In the genomic region with DNA sequence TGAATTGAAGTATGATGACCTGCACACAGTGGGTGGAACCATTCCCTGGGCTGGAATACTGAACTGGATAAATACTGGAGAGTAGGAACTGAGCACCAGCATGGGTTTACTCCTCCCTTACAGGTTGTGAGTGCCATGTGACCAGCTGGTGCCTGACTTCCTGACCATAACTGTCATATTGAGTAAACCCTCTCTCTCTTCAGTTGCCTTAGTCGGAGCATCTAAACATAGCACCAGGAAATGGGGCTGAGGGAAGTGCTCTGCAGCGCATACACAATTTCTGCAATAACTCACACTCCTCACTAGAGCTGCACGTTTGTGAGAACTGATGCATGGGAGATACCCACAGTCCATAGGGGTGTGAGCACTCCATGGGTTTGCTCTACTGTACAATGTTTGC, we compare ENCODE assay signal across 34 mouse cellular contexts. TPM values are rescaled to one million over a fixed set of nuclear protein-coding genes. Genes with fewer than 3 reads are reported as not detected.
DNase-seq lines count a peak whose midpoint lies in the region; ATAC-seq lines count a peak whose summit lies in the region.
"Had no signal": no experiment of that assay in that cellular context is flagged by ENCODE, and none has a peak within 500 bp of the region (broad histone marks: within the 10 kb centered on the region; RNA-seq: fewer than 3 reads in every experiment).

No protein-coding gene starts in this region.

- no peaks in the 10 kb centered on the region for H3K36me3 ChIP-seq in embryonic facial prominence, embryonic 13.5 days
- no peaks in the 10 kb centered on the region for H3K36me3 ChIP-seq in embryonic facial prominence, embryonic 10.5 days (replicated peaks)
- H3K36me3 ChIP-seq: forebrain, embryonic 10.5 days; G1E; heart, embryonic 10.5 days; heart, embryonic 13.5 days had no signal

- H3K4me2 ChIP-seq in embryonic facial prominence, embryonic 13.5 days = no peak overlapping the region
- H3K4me2 ChIP-seq: forebrain, embryonic 13.5 days; heart, embryonic 13.5 days; hindbrain, embryonic 14.5 days had no signal

- H3K27me3 ChIP-seq in embryonic facial prominence, embryonic 13.5 days = no peaks in the 10 kb centered on the region
- H3K27me3 ChIP-seq in embryonic facial prominence, embryonic 10.5 days (replicated peaks; ENCODE audit: low read depth, poor library complexity, severe bottlenecking) = no peaks in the 10 kb centered on the region
- H3K27me3 ChIP-seq: CH12.LX; forebrain, embryonic 13.5 days; heart, embryonic 13.5 days; Patski had no signal

- no peak overlapping the region for H3K9ac ChIP-seq in embryonic facial prominence, embryonic 13.5 days
- H3K9ac ChIP-seq: forebrain, embryonic 13.5 days; heart, embryonic 13.5 days; hindbrain, embryonic 14.5 days had no signal

- ATAC-seq in embryonic facial prominence, embryonic 13.5 days (ENCODE audit: insufficient number of reproducible peaks, insufficient read depth, low FRiP score, low TSS enrichment, low read depth) = no peak
- peak; percentile 59 for ATAC-seq in megakaryocyte, adult 5-6 weeks (ENCODE audit: poor library complexity, severe bottlenecking)
- ATAC-seq: forebrain, embryonic 13.5 days; forebrain, embryonic 16.5 days; hindbrain, postnatal 0 days; inflammation-experienced regulatory T-cells, adult 6 months; intestine, embryonic 16.5 days; Patski had no signal

- no peak overlapping the region for H3K4me3 ChIP-seq in embryonic facial prominence, embryonic 13.5 days
- no peak overlapping the region for H3K4me3 ChIP-seq in embryonic facial prominence, embryonic 10.5 days
- H3K4me3 ChIP-seq: forebrain, embryonic 10.5 days; forebrain, embryonic 13.5 days; heart, adult 2 months; heart, embryonic 10.5 days; heart, embryonic 13.5 days had no signal

- H3K9me3 ChIP-seq in embryonic facial prominence, embryonic 13.5 days = no peaks in the 10 kb centered on the region
- H3K9me3 ChIP-seq in embryonic facial prominence, embryonic 10.5 days = no peaks in the 10 kb centered on the region
- H3K9me3 ChIP-seq: forebrain, embryonic 10.5 days; forebrain, embryonic 13.5 days; G1E; heart, embryonic 10.5 days; heart, embryonic 13.5 days had no signal

- no peak for DNase-seq in embryonic facial prominence, embryonic 10.5 days (ENCODE audit: low spot score)
- peak; percentile 38 for DNase-seq in 416B (ENCODE audit: low read depth)
- no peak for DNase-seq in urinary bladder, postnatal 25 days (ENCODE audit: low spot score)
- no peak for DNase-seq in embryo, embryonic 11 days
- DNase-seq: adrenal gland, postnatal 10 days; adrenal gland, postnatal 36 days; B cell, adult 2 months; cerebellum, adult 8-10 months; cerebellum, postnatal 10 days; cerebellum, postnatal 36 days; gastrocnemius, postnatal 10 days; gastrocnemius, postnatal 36 days; heart, adult 2 months; heart, postnatal 14 days; heart, postnatal 4 days had no signal

- H3K27ac ChIP-seq in embryonic facial prominence, embryonic 13.5 days = 0 out of 2 replicates have a peak overlapping the region, but pooled peaks have one; percentile 39
- no peak overlapping the region for H3K27ac ChIP-seq in embryonic facial prominence, embryonic 10.5 days (replicated peaks)
- H3K27ac ChIP-seq: forebrain, embryonic 10.5 days; forebrain, embryonic 13.5 days; heart, adult 2 months; heart, embryonic 10.5 days; heart, embryonic 13.5 days; hindbrain, embryonic 14.5 days; hindbrain, postnatal 0 days had no signal

- 75% methylated on average over 3 of the region's 3 CpGs for WGBS in embryonic facial prominence, embryonic 13.5 days
- 86% methylated on average over 3 of the region's 3 CpGs for WGBS in embryonic facial prominence, embryonic 10.5 days

- H3K4me1 ChIP-seq in embryonic facial prominence, embryonic 13.5 days = no peaks in the 10 kb centered on the region
- no peaks in the 10 kb centered on the region for H3K4me1 ChIP-seq in embryonic facial prominence, embryonic 10.5 days
- H3K4me1 ChIP-seq: forebrain, embryonic 10.5 days; forebrain, embryonic 13.5 days; heart, embryonic 10.5 days had no signal

RNA-seq across cellular contexts. Expression of gene 1700011L22Rik, which starts 9.1 kb away (rescaled TPM):
- polyA plus RNA-seq in embryonic facial prominence, embryonic 13.5 days (2015; fragmentation: Nextera tagmentation; extraction: Ambion mirVana) = not detected in 2 replicates
- not detected in 2 replicates for polyA plus RNA-seq in embryonic facial prominence, embryonic 10.5 days (2016; fragmentation: Nextera tagmentation; extraction: Ambion mirVana)
- total RNA-seq in megakaryocyte, adult 5-6 weeks (2015) = not detected in 2 replicates
- not detected in 2 replicates for total RNA-seq in megakaryocyte, adult 5-6 weeks (2017)
- total RNA-seq: adrenal gland, adult 18-20 months; adrenal gland, postnatal 10 days; adrenal gland, postnatal 36 days; CH12.LX; G1E; gastrocnemius, adult 18-20 months; gastrocnemius, postnatal 10 days; gastrocnemius, postnatal 36 days; heart, adult 2 months; heart, postnatal 14 days; heart, postnatal 4 days; hindbrain, postnatal 0 days had no signal
- polyA plus RNA-seq: embryonic facial prominence, embryonic 14.5 days; forebrain, embryonic 10.5 days; forebrain, embryonic 13.5 days; forebrain, embryonic 16.5 days; G1E; heart, adult 2 months; heart, embryonic 10.5 days; heart, embryonic 13.5 days; heart, embryonic 16.5 days; hindbrain, embryonic 11.5 days; hindbrain, embryonic 14.5 days; inflammation-experienced regulatory T-cells, adult 6 months; intestine, embryonic 16.5 days had no signal

RNA-seq across cellular contexts. Expression of gene Mmaa, which starts 55.4 kb away (rescaled TPM):
- 16.2 and 19.2 TPM in 2 replicates for polyA plus RNA-seq in embryonic facial prominence, embryonic 13.5 days (2015; fragmentation: Nextera tagmentation; extraction: Ambion mirVana)
- 8.0 and 9.6 TPM in 2 replicates for polyA plus RNA-seq in embryonic facial prominence, embryonic 10.5 days (2016; fragmentation: Nextera tagmentation; extraction: Ambion mirVana)
- total RNA-seq in megakaryocyte, adult 5-6 weeks (2015) = 3.8 and 4.1 TPM in 2 replicates
- total RNA-seq in megakaryocyte, adult 5-6 weeks (2017) = 1.9 and 5.8 TPM in 2 replicates
